Mouse (Mus musculus) cerebellum, adult 2 months (tissue): ENCODE results near the gene Mlip. TPM values are rescaled to one million over a fixed set of nuclear protein-coding genes. Genes with fewer than 3 reads are reported as not detected.

Source experiments
- DNase-seq, 2 experiments: peaks; one replicate each; pipeline ENCODE4 v3.0.0; 2021
- H3K27ac ChIP-seq: fragments of 200-500 bp; 2 replicates; pipeline ENCODE4 v1.5.1; 2012; ENCODE audit warnings: low read length, control low read depth, inconsistent platforms; ENCODE audit not compliant: insufficient read depth
- H3K27me3 ChIP-seq: fragments of 200-500 bp; 2 replicates; pipeline ENCODE4 v1.6.1; 2012; ENCODE audit warnings: inconsistent platforms, mild to moderate bottlenecking, low read length, moderate library complexity; ENCODE audit not compliant: control insufficient read depth, insufficient read depth
- H3K4me1 ChIP-seq: fragments of 200-500 bp; 2 replicates; pipeline ENCODE4 v1.6.1; 2011; ENCODE audit warnings: low read length; ENCODE audit not compliant: control insufficient read depth, insufficient read depth
- H3K4me3 ChIP-seq: fragments of 200-500 bp; replicated peaks from 2 replicates; pipeline ENCODE3; 2011; ENCODE audit warnings: mild to moderate bottlenecking, low read depth, low read length, control low read depth; ENCODE audit not compliant: insufficient read depth
- CTCF ChIP-seq: fragments of 200-500 bp; IDR thresholded peaks from 2 replicates; pipeline ENCODE4 v1.5.1; 2011; ENCODE audit warnings: low read depth, mild to moderate bottlenecking, control low read depth, low read length, moderate library complexity, borderline replicate concordance; ENCODE audit not compliant: insufficient read depth
- POLR2A ChIP-seq: fragments of 200-500 bp; IDR thresholded peaks from 2 replicates; pipeline ENCODE4 v1.6.1; 2011; ENCODE audit warnings: low read length, control low read depth, borderline replicate concordance; ENCODE audit not compliant: insufficient read depth
- WGBS: fragments of 180-500 bp; shearing (Covaris S2); methylation state at CpG from one replicate; pipeline ENCODE4 v1.1.7; 2018; 5-methylcytosine and 5-hydroxymethylcytosine counted together
- polyA plus RNA-seq: library from polyadenylated mRNA; depleted of rRNA; stranded (reverse); fragments of >200 nt; gene quantifications from 2 replicates; pipeline ENCODE4 v1.2.3, GENCODE M21; 2012

Mlip gene
- polyA plus RNA-seq, 1 experiment = 4.6 TPM

GRCm38 (mm10) chr9:77384651-77385050, 31.9 kb upstream of the Mlip start:
- TF ChIP-seq POLR2A (no peak), CTCF (no peak)
- H3K4me1 ChIP-seq = no peaks in the 10 kb centered on the region
- H3K4me3 ChIP-seq = no peak overlapping the region
- WGBS = 91% methylated on average over 9 of the region's 9 CpGs
- no peaks in the 10 kb centered on the region for H3K27me3 ChIP-seq
- DNase-seq = no peak
- no peak overlapping the region for H3K27ac ChIP-seq

DNA sequence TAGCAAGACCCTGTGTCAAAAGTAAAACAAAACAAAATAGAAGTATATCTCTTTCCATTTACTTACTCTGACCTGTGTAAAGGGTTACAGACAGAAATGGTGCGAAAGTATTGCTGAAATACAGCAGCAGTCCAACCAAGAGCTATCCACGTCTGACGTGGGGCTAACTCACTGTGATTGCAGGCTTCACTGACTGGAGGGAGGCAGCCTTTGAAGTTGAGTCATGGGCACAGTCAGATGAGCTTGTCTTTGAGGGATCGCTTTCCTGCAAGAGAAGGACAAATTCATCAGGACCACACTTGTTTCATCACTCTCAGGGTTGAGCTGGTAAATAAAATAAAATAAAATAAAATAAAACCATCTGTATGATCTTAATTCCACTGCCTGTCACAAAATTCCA, 31.2 kb upstream of the Mlip start:
- no peak for DNase-seq
- Histone ChIP-seq H3K27ac (no peak overlapping the region), H3K4me1 (no peaks in the 10 kb centered on the region), H3K4me3 (no peak overlapping the region), H3K27me3 (no peaks in the 10 kb centered on the region)
- 81% methylated on average over 4 of the region's 4 CpGs for WGBS
- TF ChIP-seq CTCF (no peak), POLR2A (no peak)

- Histone ChIP-seq H3K4me3 (no peak overlapping the region), H3K4me1 (no peaks in the 10 kb centered on the region), H3K27me3 (no peaks in the 10 kb centered on the region), H3K27ac (no peak overlapping the region)
- WGBS = 74% methylated on average over 3 of the region's 3 CpGs
- TF ChIP-seq CTCF (no peak), POLR2A (no peak)
- DNase-seq = no peak
These were observed 29.7 kb upstream of the Mlip start for GRCm38 (mm10) chr9:77382514-77382913.

DNA sequence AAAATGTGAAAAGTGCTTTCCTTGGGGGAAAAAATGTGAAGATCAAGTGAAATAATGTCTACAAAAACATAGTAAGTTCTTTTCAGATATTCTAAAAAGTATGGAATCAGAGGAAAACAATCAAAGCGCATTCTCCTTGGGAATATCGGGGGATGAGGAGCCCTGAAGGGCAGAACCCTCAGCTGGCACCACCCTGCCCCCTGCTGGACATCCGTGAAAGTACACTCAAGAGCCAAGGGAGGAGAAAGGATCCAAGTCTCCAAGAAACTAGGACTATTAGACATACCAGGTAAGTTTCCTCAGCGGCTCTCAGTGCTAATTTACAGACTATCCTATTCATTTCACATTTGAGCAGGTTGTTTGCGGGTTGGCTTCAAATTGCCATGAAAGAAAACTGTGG, 28.8 kb upstream of the Mlip start:
- no peak overlapping the region for H3K4me3 ChIP-seq
- no peak for TF ChIP-seq POLR2A
- peak; percentile 77 for TF ChIP-seq CTCF
- WGBS = 13% methylated on average over 5 of the region's 5 CpGs
- H3K4me1 ChIP-seq = no peaks in the 10 kb centered on the region
- H3K27ac ChIP-seq = no peak overlapping the region
- DNase-seq = peak; percentile 32 to 65
- no peaks in the 10 kb centered on the region for H3K27me3 ChIP-seq

- TF ChIP-seq POLR2A = no peak
- peak; percentile 52 for TF ChIP-seq CTCF
- Histone ChIP-seq H3K4me3 (no peak overlapping the region), H3K27ac (no peak overlapping the region), H3K4me1 (no peaks in the 10 kb centered on the region), H3K27me3 (no peaks in the 10 kb centered on the region)
- DNase-seq = peak; percentile 6 to 39
- WGBS = 48% methylated on average over 5 of the region's 5 CpGs
These were observed 26.9 kb upstream of the Mlip start for GRCm38 (mm10) chr9:77379625-77380024.

GRCm38 (mm10) chr9:77377696-77378095, 24.9 kb upstream of the Mlip start:
- TF ChIP-seq POLR2A (no peak), CTCF (no peak)
- Histone ChIP-seq H3K27me3 (no peaks in the 10 kb centered on the region), H3K4me1 (no peaks in the 10 kb centered on the region), H3K4me3 (no peak overlapping the region), H3K27ac (no peak overlapping the region)
- no peak for DNase-seq
- 17% methylated on average over 10 of the region's 10 CpGs for WGBS

- H3K27ac ChIP-seq = no peak overlapping the region
- no peak overlapping the region for H3K4me3 ChIP-seq
- no peaks in the 10 kb centered on the region for H3K27me3 ChIP-seq
- H3K4me1 ChIP-seq = no peaks in the 10 kb centered on the region
- peak in 1 of 2 experiments; percentile 7 for DNase-seq
- TF ChIP-seq CTCF (peak; percentile 26; the same call in 1 of the 2 replicates), POLR2A (no peak)
- 53% methylated on average over 10 of the region's 10 CpGs for WGBS
These were observed 24.3 kb upstream of the Mlip start for GRCm38 (mm10) chr9:77377082-77377481.

GRCm38 (mm10) chr9:77376561-77376960, 23.8 kb upstream of the Mlip start:
- H3K27ac ChIP-seq = no peak overlapping the region
- no peaks in the 10 kb centered on the region for H3K4me1 ChIP-seq
- no peak for TF ChIP-seq POLR2A
- TF ChIP-seq CTCF = no peak
- no peak overlapping the region for H3K4me3 ChIP-seq
- WGBS = 87% methylated on average over 7 of the region's 7 CpGs
- H3K27me3 ChIP-seq = no peaks in the 10 kb centered on the region
- DNase-seq = no peak
